Mouse (Mus musculus) C2C12 (cell line): Measurements from ENCODE around the gene Smg6.

Experiments used
- CEBPB ChIP-seq: IDR thresholded peaks from one replicate; pipeline ENCODE4 v1.6.1; 2011; ENCODE audit warnings: low read depth, mild to moderate bottlenecking, control low read depth, moderate library complexity
- CTCF ChIP-seq: IDR thresholded peaks from one replicate; pipeline ENCODE4 v1.5.1; 2011; ENCODE audit not compliant: control insufficient read depth, insufficient read depth, insufficient read length
- FOSL1 ChIP-seq: IDR thresholded peaks from one replicate; pipeline ENCODE4 v1.8.0; 2011; ENCODE audit warnings: mild to moderate bottlenecking, low read length; ENCODE audit not compliant: poor library complexity, insufficient read depth, severe bottlenecking
- MAX ChIP-seq: IDR thresholded peaks from one replicate; pipeline ENCODE4 v1.6.1; 2011; ENCODE audit warnings: mild to moderate bottlenecking, control low read depth
- MYOD1 ChIP-seq: IDR thresholded peaks from one replicate; pipeline ENCODE4 v1.6.1; 2011; ENCODE audit warnings: low read depth; ENCODE audit not compliant: control insufficient read depth, insufficient read length
- MYOG ChIP-seq: IDR thresholded peaks from one replicate; pipeline ENCODE4 v1.6.1; 2011; ENCODE audit not compliant: control insufficient read depth, insufficient read length; ENCODE audit errors: extremely low read depth
- USF1 ChIP-seq: IDR thresholded peaks from one replicate; pipeline ENCODE4 v1.6.1; 2011; ENCODE audit warnings: low read depth, mild to moderate bottlenecking, control low read depth, moderate library complexity

- no peak for TF ChIP-seq CTCF
- no peak for TF ChIP-seq MAX
- TF ChIP-seq USF1, result no peak
- TF ChIP-seq MYOG, result no peak
- no peak for TF ChIP-seq MYOD1
- TF ChIP-seq FOSL1, result no peak
- TF ChIP-seq CEBPB, result no peak
These were observed 267.8 kb downstream of the Smg6 start, which contains the start of gene Rtn4rl1 for GRCm38 (mm10) chr11:75193256-75194071.
